Comparison of ENCODE assay signal across 8 mouse cellular contexts in genomic region chr3:84314651-84315191, GRCm38 (mm10). TPM values are rescaled to one million over a fixed set of nuclear protein-coding genes. Genes with fewer than 3 reads are reported as not detected.
DNase-seq lines count a peak whose midpoint lies in the region; ATAC-seq and TF ChIP-seq lines count a peak whose summit lies in the region.

No protein-coding gene starts in this region.

- no peak overlapping the region for H3K27ac ChIP-seq in embryonic facial prominence, embryonic 11.5 days (replicated peaks; ENCODE audit: low read depth, low read length)
- no peak overlapping the region for H3K27ac ChIP-seq in heart, embryonic 12.5 days (ENCODE audit: poor library complexity, severe bottlenecking)
- 0 out of 2 replicates have a peak overlapping the region, but pooled peaks have one; percentile 39 for H3K27ac ChIP-seq in kidney, embryonic 16.5 days (ENCODE audit: low read length)
- peak overlapping the region; percentile 4; the same call in 1 of the 2 replicates for H3K27ac ChIP-seq in liver, adult 2 months (replicated peaks; ENCODE audit: insufficient read depth, low read depth, low read length)

- TF ChIP-seq CTCF in liver, adult 2 months (IDR thresholded peaks at IDR 0.05; ENCODE audit: low read depth, low read length), result peak; percentile 38

- no peaks in the 10 kb centered on the region for H3K79me2 ChIP-seq in liver, adult 2 months (ENCODE audit: control insufficient read depth, insufficient read depth, low read length)

- no peaks in the 10 kb centered on the region for H3K9me3 ChIP-seq in embryonic facial prominence, embryonic 11.5 days (replicated peaks; ENCODE audit: control insufficient read depth, low read length)
- no peaks in the 10 kb centered on the region for H3K9me3 ChIP-seq in heart, embryonic 12.5 days (replicated peaks)
- no peaks in the 10 kb centered on the region for H3K9me3 ChIP-seq in kidney, embryonic 16.5 days (ENCODE audit: low read length)

- peak; percentile 63 for ATAC-seq in activated CD4-positive, CD25-positive, alpha-beta regulatory T cell, adult 4 months
- ATAC-seq in embryonic facial prominence, embryonic 11.5 days (replicated peaks; ENCODE audit: insufficient number of reproducible peaks, low FRiP score, low TSS enrichment, low read depth), result peak; percentile 51; the same call in 1 of the 2 replicates
- ATAC-seq in heart, embryonic 12.5 days (ENCODE audit: insufficient number of reproducible peaks, low FRiP score), result no peak
- peak; percentile 72 for ATAC-seq in kidney, embryonic 16.5 days (ENCODE audit: low FRiP score, low TSS enrichment)
- ATAC-seq in monocyte, adult 5-6 weeks (replicated peaks; ENCODE audit: insufficient number of reproducible peaks, low FRiP score, low TSS enrichment, poor library complexity, severe bottlenecking), result peak; percentile 54; the same call in 1 of the 2 replicates

- H3K9ac ChIP-seq in embryonic facial prominence, embryonic 11.5 days (replicated peaks; ENCODE audit: low read length), result peak overlapping the region; percentile 38; the same call in 1 of the 2 replicates
- H3K9ac ChIP-seq in heart, embryonic 12.5 days, result no peak overlapping the region
- peak overlapping the region; percentile 53; the same call in 1 of the 2 replicates for H3K9ac ChIP-seq in kidney, embryonic 16.5 days (replicated peaks; ENCODE audit: low read length)
- H3K9ac ChIP-seq in liver, adult 2 months (ENCODE audit: low read depth, low read length), result no peak overlapping the region

- WGBS in embryonic facial prominence, embryonic 11.5 days, result 36% methylated on average over 8 of the region's 8 CpGs
- 26% methylated on average over 8 of the region's 8 CpGs for WGBS in heart, embryonic 12.5 days
- 37% methylated on average over 8 of the region's 8 CpGs for WGBS in kidney, embryonic 16.5 days
- WGBS in liver, adult 2 months, result 27% methylated on average over 8 of the region's 8 CpGs

- H3K4me2 ChIP-seq in embryonic facial prominence, embryonic 11.5 days (ENCODE audit: low read depth, low read length), result no peak overlapping the region
- H3K4me2 ChIP-seq in heart, embryonic 12.5 days, result peak overlapping the region; percentile 48
- peak overlapping the region; percentile 24; the same call in 1 of the 2 replicates for H3K4me2 ChIP-seq in kidney, embryonic 16.5 days (replicated peaks; ENCODE audit: low read depth, low read length)

- H3K4me1 ChIP-seq in embryonic facial prominence, embryonic 11.5 days (ENCODE audit: control insufficient read depth, insufficient read depth, low read length), result no peaks in the 10 kb centered on the region; the same call in 1 of the 2 replicates
- peaks cover 20% of the 10 kb centered on the region for H3K4me1 ChIP-seq in heart, embryonic 12.5 days (replicated peaks)
- H3K4me1 ChIP-seq in kidney, embryonic 16.5 days (ENCODE audit: insufficient read depth, low read length), result no peaks in the 10 kb centered on the region; the same call in 1 of the 2 replicates
- H3K4me1 ChIP-seq in liver, adult 2 months (ENCODE audit: control insufficient read depth, insufficient read depth, low read length), result peaks cover 1% of the 10 kb centered on the region; the same call in 1 of the 2 replicates

- H3K27me3 ChIP-seq in embryonic facial prominence, embryonic 11.5 days (ENCODE audit: control insufficient read depth, insufficient read depth, low read length), result no peaks in the 10 kb centered on the region
- H3K27me3 ChIP-seq in heart, embryonic 12.5 days (replicated peaks), result 0 out of 2 replicates have a peak, but pooled peaks cover 3% of the 10 kb centered on the region
- H3K27me3 ChIP-seq in kidney, embryonic 16.5 days (ENCODE audit: insufficient read depth, low read length), result 0 out of 2 replicates have a peak, but pooled peaks cover 2% of the 10 kb centered on the region
- H3K27me3 ChIP-seq in liver, adult 2 months (ENCODE audit: control insufficient read depth, insufficient read depth, low read length), result no peaks in the 10 kb centered on the region

- DNase-seq in CD8-positive naive resting alpha-beta T cell, adult 2 months (ENCODE audit: low read depth in 2 of 2, low spot score in 2 of 2), result peak; percentile 10 to 43
- DNase-seq in embryonic facial prominence, embryonic 11.5 days (ENCODE audit: low spot score), result peak; percentile 94
- DNase-seq in liver, adult 2 months (ENCODE audit: extremely low read depth, low read depth, low spot score), result peak; percentile 77
- peak; percentile 67 for DNase-seq in yolk sac, embryonic 10.5 days (ENCODE audit: low spot score)

- no peak for TF ChIP-seq POLR2A in liver, adult 2 months (IDR thresholded peaks at IDR 0.05; ENCODE audit: extremely low read depth, insufficient read depth, low read length)

- no peaks in the 10 kb centered on the region for H3K36me3 ChIP-seq in embryonic facial prominence, embryonic 11.5 days (replicated peaks; ENCODE audit: control insufficient read depth, insufficient read depth, low read depth, low read length)
- H3K36me3 ChIP-seq in heart, embryonic 12.5 days, result no peaks in the 10 kb centered on the region
- H3K36me3 ChIP-seq in kidney, embryonic 16.5 days (ENCODE audit: insufficient read depth, low read length), result no peaks in the 10 kb centered on the region
- no peaks in the 10 kb centered on the region for H3K36me3 ChIP-seq in liver, adult 2 months (ENCODE audit: control insufficient read depth, insufficient read depth, low read length)

- H3K4me3 ChIP-seq in embryonic facial prominence, embryonic 11.5 days (ENCODE audit: low read depth, low read length), result no peak overlapping the region
- no peak overlapping the region for H3K4me3 ChIP-seq in heart, embryonic 12.5 days
- H3K4me3 ChIP-seq in kidney, embryonic 16.5 days (ENCODE audit: low read length), result no peak overlapping the region
- no peak overlapping the region for H3K4me3 ChIP-seq in liver, adult 2 months (ENCODE audit: insufficient read depth, low read depth, low read length)

RNA-seq across cellular contexts. Expression of gene Trim2, which starts 8.0 kb away (rescaled TPM):
- 1 to 10 TPM; 1.2 to 2.3 TPM for polyA plus RNA-seq in activated CD4-positive, CD25-positive, alpha-beta regulatory T cell, adult 4 months (2017; shearing (Covaris generic))
- polyA plus RNA-seq in embryonic facial prominence, embryonic 11.5 days (2014; fragmentation: Nextera tagmentation; extraction: Ambion mirVana), result 37.4 and 37.7 TPM in 2 replicates
- 9.0 and 10.1 TPM in 2 replicates for polyA plus RNA-seq in heart, embryonic 12.5 days (2016; fragmentation: Nextera tagmentation; extraction: Ambion mirVana)
- polyA plus RNA-seq in kidney, embryonic 16.5 days (2015; fragmentation: Nextera tagmentation; extraction: Ambion mirVana), result 25.5 and 28.3 TPM in 2 replicates
- total RNA-seq in liver, adult 2 months (2014; rRNA removed), result 10.0 and 11.1 TPM in 2 replicates
- 26.3 and 27.4 TPM in 2 replicates for polyA plus RNA-seq in liver, adult 2 months (2012; rRNA removed)
- total RNA-seq in monocyte, adult 5-6 weeks (2017), result 0.39 TPM in 1 of 3 replicates, not detected in the others

Comparison
In these comparisons a context has a peak if more than half of its experiments do, and no peak if none do; other contexts are left out.
1. DNase-seq: peak in every context shown above with its lines; median percentile 94 in embryonic facial prominence, embryonic 11.5 days; 77 in liver, adult 2 months; 67 in yolk sac, embryonic 10.5 days; 26 in CD8-positive naive resting alpha-beta T cell, adult 2 months.
2. H3K27ac ChIP-seq: peak in kidney, embryonic 16.5 days (single experiment) and liver, adult 2 months (single experiment); none in embryonic facial prominence, embryonic 11.5 days (single experiment) and heart, embryonic 12.5 days (single experiment).
3. H3K9ac ChIP-seq: peak in embryonic facial prominence, embryonic 11.5 days (single experiment) and kidney, embryonic 16.5 days (single experiment); none in heart, embryonic 12.5 days (single experiment) and liver, adult 2 months (single experiment).